Mouse (Mus musculus) midbrain, embryonic 11.5 days (tissue): ENCODE measurements around the gene Phlpp1. TPM values are rescaled to one million over a fixed set of nuclear protein-coding genes. Genes with fewer than 3 reads are reported as not detected.

Experiments used
- polyA plus RNA-seq: library from polyadenylated mRNA; unstranded; fragments of >200 nt; fragmentation: Nextera tagmentation; extraction: Ambion mirVana; gene quantifications from 2 replicates; pipeline ENCODE4 v1.2.1, GENCODE M21; 2014

Phlpp1 gene
- polyA plus RNA-seq, 1 experiment from 2014 or later = 6.8 TPM

Other genes with a start within 250 kb of the Phlpp1 start
- 1.7 and 1.8 TPM in 2 replicates for gene Zcchc2, start 181.3 kb upstream of the Phlpp1 start, polyA plus RNA-seq